Mouse (Mus musculus) urinary bladder, adult 18-20 months (tissue): ENCODE measurements around the gene Cadps.

Experiments used
- DNase-seq, 2 experiments: peaks; one replicate each; pipeline ENCODE4 v3.0.0; 2022; ENCODE audit warnings: low spot score in 2 of 2, mixed read lengths in 2 of 2

Cadps gene

GRCm38 (mm10) chr14:12393271-12393861, 429.5 kb downstream of the Cadps start:
- DNase-seq: no peak

GRCm38 (mm10) chr14:12391167-12391566, 431.7 kb downstream of the Cadps start:
- peak; percentile 1 for DNase-seq

- no peak for DNase-seq
Observed at GRCm38 (mm10) chr14:12388806-12389436, 434.0 kb downstream of the Cadps start.

GRCm38 (mm10) chr14:12388192-12388795, 434.6 kb downstream of the Cadps start:
- DNase-seq: no peak

- DNase-seq: no peak
Observed at GRCm38 (mm10) chr14:12387176-12387575, 435.7 kb downstream of the Cadps start.

GRCm38 (mm10) chr14:12377883-12378282, 445.0 kb downstream of the Cadps start:
- DNase-seq: no peak

- no peak for DNase-seq
Observed at GRCm38 (mm10) chr14:12377289-12377688, 445.6 kb downstream of the Cadps start.

GRCm38 (mm10) chr14:12375451-12375850, 447.4 kb downstream of the Cadps start:
- no peak for DNase-seq

GRCm38 (mm10) chr14:12350271-12350916, 472.5 kb downstream of the Cadps start:
- DNase-seq: no peak

- DNase-seq: no peak
Observed at GRCm38 (mm10) chr14:12349334-12350090, 473.4 kb downstream of the Cadps start.

- DNase-seq: no peak
Observed at GRCm38 (mm10) chr14:12348089-12348488, 474.8 kb downstream of the Cadps start, which contains the start of gene Fezf2. Fezf2 (minus strand) TSS chr14:12348189.

- no peak for DNase-seq
Observed at GRCm38 (mm10) chr14:12346865-12347600, 475.8 kb downstream of the Cadps start.

- no peak for DNase-seq
Observed at GRCm38 (mm10) chr14:12346011-12346864, 476.6 kb downstream of the Cadps start.

GRCm38 (mm10) chr14:12345241-12345921, 477.5 kb downstream of the Cadps start:
- DNase-seq: no peak

- no peak for DNase-seq
Observed at GRCm38 (mm10) chr14:12344746-12345240, 478.1 kb downstream of the Cadps start.

- no peak for DNase-seq
Observed at GRCm38 (mm10) chr14:12344061-12344745, 478.7 kb downstream of the Cadps start.

GRCm38 (mm10) chr14:12343451-12343941, 479.4 kb downstream of the Cadps start:
- DNase-seq: no peak

- DNase-seq: no peak
Observed at GRCm38 (mm10) chr14:12342458-12343131, 480.3 kb downstream of the Cadps start.
